Mouse (Mus musculus): Measurements from ENCODE around the gene Adamts12. TPM values are rescaled to one million over a fixed set of nuclear protein-coding genes. Genes with fewer than 3 reads are reported as not detected.

Adamts12 gene
- polyA plus RNA-seq, 1 experiment from 2014 or later: 0.20 TPM

DNA sequence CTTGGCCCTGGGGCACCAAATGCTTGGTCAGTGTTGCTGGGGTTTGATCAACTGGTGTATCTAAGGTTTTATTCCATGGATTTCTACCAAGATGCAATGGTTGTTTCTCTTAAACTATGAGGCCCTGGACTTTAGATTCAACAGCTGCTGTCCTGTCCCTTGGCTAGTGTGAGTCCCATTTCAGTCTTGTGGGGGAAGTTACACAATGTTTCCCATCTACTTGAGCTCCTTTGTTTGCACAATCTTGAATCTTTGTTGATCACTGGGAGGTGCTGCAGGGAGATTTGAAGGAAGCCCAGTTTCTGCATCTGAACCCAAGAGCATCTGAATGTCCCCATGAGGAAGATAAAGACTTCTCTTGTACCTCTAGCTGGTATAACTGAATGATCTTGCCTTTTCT, 60.8 kb downstream of the Adamts12 start:
- no peaks in the 10 kb centered on the region for H3K27me3 ChIP-seq (ENCODE audit: insufficient read depth, low read length)
- no peak overlapping the region for H3K4me3 ChIP-seq (ENCODE audit: low read depth, low read length)
- H3K4me1 ChIP-seq (ENCODE audit: insufficient read depth): no peaks in the 10 kb centered on the region
- no peak for ATAC-seq
- DNase-seq: no peak
- H3K9ac ChIP-seq (replicated peaks): no peak overlapping the region
- H3K4me2 ChIP-seq (ENCODE audit: low read depth, low read length): no peak overlapping the region
- H3K9me3 ChIP-seq (ENCODE audit: low read length): no peaks in the 10 kb centered on the region
- H3K36me3 ChIP-seq (replicated peaks; ENCODE audit: insufficient read depth, low read length): no peaks in the 10 kb centered on the region
- H3K27ac ChIP-seq (ENCODE audit: low read depth): no peak overlapping the region
- TF ChIP-seq EP300 (IDR thresholded peaks at IDR 0.05; ENCODE audit: low read depth) (no peak), CTCF (IDR thresholded peaks at IDR 0.05; ENCODE audit: low read depth) (no peak)

DNA sequence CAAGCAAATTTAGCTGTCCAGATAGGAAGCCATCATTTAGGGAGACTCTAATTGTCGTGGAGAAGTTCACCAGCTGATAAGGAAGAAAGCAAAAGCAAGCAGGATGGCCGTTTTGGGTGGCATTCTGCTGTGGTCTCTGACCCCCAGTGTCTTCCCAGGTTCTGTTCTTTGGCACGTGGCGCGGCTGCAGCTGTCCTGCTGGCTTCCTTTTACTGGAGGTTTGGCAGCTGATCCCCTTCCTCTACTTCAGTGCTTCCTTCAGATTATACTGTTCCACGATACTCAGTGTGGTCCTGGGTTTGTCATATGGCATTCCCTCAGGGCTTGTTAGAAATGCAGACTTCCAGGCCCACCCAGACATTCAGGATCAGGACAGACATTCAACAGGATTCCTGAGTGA, 63.9 kb downstream of the Adamts12 start:
- Histone ChIP-seq H3K9me3 (ENCODE audit: low read length) (no peaks in the 10 kb centered on the region), H3K4me2 (ENCODE audit: low read depth, low read length) (no peak overlapping the region), H3K4me1 (ENCODE audit: insufficient read depth) (no peaks in the 10 kb centered on the region), H3K27ac (ENCODE audit: low read depth) (no peak overlapping the region), H3K27me3 (ENCODE audit: insufficient read depth, low read length) (no peaks in the 10 kb centered on the region), H3K9ac (replicated peaks) (no peak overlapping the region), H3K36me3 (replicated peaks; ENCODE audit: insufficient read depth, low read length) (no peaks in the 10 kb centered on the region), H3K4me3 (ENCODE audit: low read depth, low read length) (no peak overlapping the region)
- 53% methylated on average over 6 of the region's 6 CpGs for WGBS (ENCODE audit: insufficient replicate concordance)
- ATAC-seq (no peak), DNase-seq (no peak)
- TF ChIP-seq EP300 (IDR thresholded peaks at IDR 0.05; ENCODE audit: low read depth) (no peak), CTCF (IDR thresholded peaks at IDR 0.05; ENCODE audit: low read depth) (no peak)

DNA sequence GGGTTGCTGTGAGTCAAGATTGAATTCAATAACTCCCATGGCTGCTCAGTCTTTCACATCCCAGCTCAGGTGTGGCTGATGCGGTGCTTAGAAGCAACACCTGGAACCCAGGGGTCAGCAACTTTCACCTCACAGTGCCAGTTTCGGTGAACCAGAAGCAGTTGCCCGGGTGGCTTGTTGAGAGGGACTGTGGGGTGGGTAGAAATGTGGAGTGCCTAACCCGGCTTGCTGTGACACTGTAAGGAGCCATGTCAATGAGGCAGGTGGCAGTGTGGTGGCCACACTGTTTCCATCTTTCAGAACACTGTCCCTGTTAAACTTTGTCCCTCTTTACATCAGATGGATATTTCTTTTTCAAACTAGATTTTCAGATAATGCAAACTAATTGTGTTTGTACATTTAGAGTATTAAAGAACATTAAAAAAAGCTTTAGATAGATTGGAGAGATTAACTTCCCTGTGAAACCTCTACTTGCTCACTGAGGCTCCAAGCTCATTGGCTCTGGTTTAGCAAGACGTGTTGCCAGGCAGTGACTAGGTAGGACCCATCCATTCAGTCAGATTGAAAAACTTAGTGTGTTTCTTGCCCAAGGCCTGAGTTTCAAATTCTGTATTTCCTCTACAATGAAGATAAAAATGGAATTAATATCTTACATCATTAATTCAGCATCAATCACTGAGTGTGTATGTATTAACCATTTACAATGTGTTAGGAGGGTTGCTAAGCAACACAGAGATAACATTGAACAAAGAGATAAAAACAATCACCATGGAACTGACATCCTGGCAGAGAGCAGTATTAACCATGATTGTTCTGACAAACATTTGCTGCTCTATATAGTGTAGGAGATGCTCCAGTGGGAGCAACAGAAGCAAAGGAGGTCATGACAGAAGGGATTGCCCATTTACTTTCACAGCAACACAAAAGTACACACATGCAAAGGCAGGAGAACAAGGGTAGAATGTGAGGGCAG, 68.3 kb downstream of the Adamts12 start:
- no peaks in the 10 kb centered on the region for H3K27me3 ChIP-seq (ENCODE audit: insufficient read depth, low read length)
- H3K4me1 ChIP-seq (ENCODE audit: insufficient read depth): no peaks in the 10 kb centered on the region
- H3K9me3 ChIP-seq (ENCODE audit: low read length): no peaks in the 10 kb centered on the region
- DNase-seq (no peak), ATAC-seq (no peak)
- WGBS (ENCODE audit: insufficient replicate concordance): 68% methylated on average over 5 of the region's 5 CpGs
- no peak overlapping the region for H3K4me3 ChIP-seq (ENCODE audit: low read depth, low read length)
- no peaks in the 10 kb centered on the region for H3K36me3 ChIP-seq (replicated peaks; ENCODE audit: insufficient read depth, low read length)
- H3K9ac ChIP-seq (replicated peaks): no peak overlapping the region
- no peak overlapping the region for H3K27ac ChIP-seq (ENCODE audit: low read depth)
- H3K4me2 ChIP-seq (ENCODE audit: low read depth, low read length): no peak overlapping the region
- TF ChIP-seq EP300 (IDR thresholded peaks at IDR 0.05; ENCODE audit: low read depth) (no peak), CTCF (IDR thresholded peaks at IDR 0.05; ENCODE audit: low read depth) (no peak)

DNA sequence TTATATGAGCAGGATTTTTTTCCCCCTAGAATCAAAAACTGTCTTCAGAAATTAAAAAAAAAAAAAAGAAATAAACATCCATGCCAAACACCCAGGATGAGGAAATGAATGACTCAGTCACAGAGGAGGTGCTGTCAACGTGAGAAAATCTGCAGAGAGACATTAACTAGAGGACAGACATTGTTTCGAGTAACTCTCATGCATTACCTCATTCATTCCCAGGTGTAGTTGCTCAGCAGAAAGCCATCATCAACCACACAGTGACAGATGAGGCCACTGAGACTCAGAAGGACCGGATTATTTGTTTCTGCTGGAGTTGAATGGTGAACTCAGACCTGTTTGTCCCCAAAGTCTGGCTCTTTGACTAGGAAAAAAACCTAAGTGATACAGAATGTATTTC, 81.0 kb downstream of the Adamts12 start:
- no peak for ATAC-seq
- 62% methylated on average over 3 of the region's 3 CpGs for WGBS (ENCODE audit: insufficient replicate concordance)

DNA sequence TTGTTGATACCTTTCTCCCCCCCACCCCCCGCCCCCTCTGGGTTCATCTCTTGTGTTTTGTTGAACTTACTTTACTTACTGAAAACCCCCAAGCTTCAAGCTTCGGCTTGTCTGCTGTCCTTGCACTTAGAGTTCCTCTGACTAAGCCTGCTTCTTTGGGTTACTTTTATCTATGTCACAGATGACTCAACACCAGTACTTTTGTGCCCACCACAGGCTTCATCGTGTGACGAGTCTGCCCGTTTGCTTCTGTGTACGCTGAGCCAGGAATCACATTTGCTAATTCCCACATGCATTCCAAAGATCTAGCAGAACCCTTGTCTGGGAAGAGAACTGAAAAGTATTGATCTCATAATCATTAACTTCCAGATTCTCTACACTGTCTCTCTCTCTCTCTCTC, 94.8 kb downstream of the Adamts12 start:
- Histone ChIP-seq H3K9ac (replicated peaks) (no peak overlapping the region), H3K4me3 (ENCODE audit: low read depth, low read length) (no peak overlapping the region), H3K9me3 (ENCODE audit: low read length) (no peaks in the 10 kb centered on the region), H3K4me2 (ENCODE audit: low read depth, low read length) (no peak overlapping the region), H3K27ac (ENCODE audit: low read depth) (no peak overlapping the region), H3K27me3 (ENCODE audit: insufficient read depth, low read length) (no peaks in the 10 kb centered on the region), H3K36me3 (replicated peaks; ENCODE audit: insufficient read depth, low read length) (no peaks in the 10 kb centered on the region), H3K4me1 (ENCODE audit: insufficient read depth) (peaks cover 3% of the 10 kb centered on the region; the same call in 1 of the 2 replicates)
- WGBS (ENCODE audit: insufficient replicate concordance): 54% methylated on average over 6 of the region's 6 CpGs
- ATAC-seq (no peak), DNase-seq (no peak)
- TF ChIP-seq CTCF (IDR thresholded peaks at IDR 0.05; ENCODE audit: low read depth) (no peak), EP300 (IDR thresholded peaks at IDR 0.05; ENCODE audit: low read depth) (no peak)

More for the DNA sequence above, 81.0 kb downstream of the Adamts12 start:
- TF ChIP-seq EP300 (IDR thresholded peaks at IDR 0.05; ENCODE audit: low read depth) (no peak), CTCF (IDR thresholded peaks at IDR 0.05; ENCODE audit: low read depth) (no peak)
- Histone ChIP-seq H3K36me3 (replicated peaks; ENCODE audit: insufficient read depth, low read length) (no peaks in the 10 kb centered on the region), H3K27me3 (ENCODE audit: insufficient read depth, low read length) (no peaks in the 10 kb centered on the region), H3K9me3 (ENCODE audit: low read length) (no peaks in the 10 kb centered on the region), H3K4me2 (ENCODE audit: low read depth, low read length) (no peak overlapping the region), H3K27ac (ENCODE audit: low read depth) (no peak overlapping the region), H3K9ac (replicated peaks) (no peak overlapping the region), H3K4me3 (ENCODE audit: low read depth, low read length) (no peak overlapping the region), H3K4me1 (ENCODE audit: insufficient read depth) (no peaks in the 10 kb centered on the region)
- no peak for DNase-seq

DNA sequence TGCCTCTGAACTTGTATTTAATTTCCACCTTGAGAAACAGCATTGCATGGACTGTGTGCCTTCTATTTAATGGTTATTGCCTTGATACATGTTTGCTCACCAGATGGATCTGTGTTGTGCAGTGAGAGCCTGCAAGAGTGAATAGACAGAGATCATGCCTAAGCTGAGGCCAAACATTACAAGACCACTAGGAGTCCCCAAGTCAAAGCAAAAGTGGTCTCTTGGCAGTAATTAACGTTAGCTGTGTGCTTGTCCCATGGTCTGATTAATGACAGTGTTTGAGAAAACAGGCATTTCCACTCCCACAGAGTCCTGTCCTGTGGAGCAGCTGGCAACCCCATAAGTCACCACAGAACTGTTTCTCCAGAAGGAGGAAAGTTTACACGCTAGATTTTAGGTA, 96.2 kb downstream of the Adamts12 start:
- Histone ChIP-seq H3K27ac (ENCODE audit: low read depth) (no peak overlapping the region), H3K27me3 (ENCODE audit: insufficient read depth, low read length) (no peaks in the 10 kb centered on the region), H3K36me3 (replicated peaks; ENCODE audit: insufficient read depth, low read length) (no peaks in the 10 kb centered on the region), H3K9ac (replicated peaks) (no peak overlapping the region), H3K4me3 (ENCODE audit: low read depth, low read length) (no peak overlapping the region), H3K4me2 (ENCODE audit: low read depth, low read length) (no peak overlapping the region), H3K4me1 (ENCODE audit: insufficient read depth) (peaks cover 3% of the 10 kb centered on the region; the same call in 1 of the 2 replicates), H3K9me3 (ENCODE audit: low read length) (no peaks in the 10 kb centered on the region)
- 49% methylated on average over 2 of the region's 2 CpGs for WGBS (ENCODE audit: insufficient replicate concordance)
- ATAC-seq: no peak
- DNase-seq: no peak
- 0 out of 2 replicates have a peak, but pooled peaks have one; percentile 9 for TF ChIP-seq CTCF (IDR thresholded peaks at IDR 0.05; ENCODE audit: low read depth)
- no peak for TF ChIP-seq EP300 (IDR thresholded peaks at IDR 0.05; ENCODE audit: low read depth)

All from liver, postnatal 0 days (tissue).